Mouse (Mus musculus) heart, postnatal 0 days (tissue): Measurements from ENCODE around the gene Prr13. TPM values are rescaled to one million over a fixed set of nuclear protein-coding genes. Genes with fewer than 3 reads are reported as not detected.
A peak's percentile ranks its signal among the peaks of the same experiment; 100 is the strongest.

Source experiments
- ATAC-seq: fragments of 200-750 bp; cut with Nextera tagmentation; 2 replicates; pipeline ENCODE4 v1.8.0; 2017; ENCODE audit warnings: low read depth, moderate number of reproducible peaks, moderate library complexity; ENCODE audit not compliant: insufficient read depth
- DNase-seq: peaks from one replicate; pipeline ENCODE4 v3.0.0-alpha.2; 2016; ENCODE audit warnings: low spot score
- H3K27ac ChIP-seq: fragments of 300-500 bp; sonication (generic); 2 replicates; pipeline ENCODE4 v1.5.1; 2014; ENCODE audit warnings: low read depth, mild to moderate bottlenecking
- H3K27me3 ChIP-seq: fragments of 300-500 bp; sonication (generic); 2 replicates; pipeline ENCODE4 v1.6.1; 2014; ENCODE audit warnings: low read length, mixed read lengths; ENCODE audit not compliant: control insufficient read depth, insufficient read depth
- H3K36me3 ChIP-seq: fragments of 300-500 bp; sonication (generic); replicated peaks from 2 replicates; pipeline ENCODE4 v1.6.1; 2014; ENCODE audit warnings: low read length, mixed read lengths; ENCODE audit not compliant: control insufficient read depth, insufficient read depth
- H3K4me1 ChIP-seq: fragments of 300-500 bp; sonication (generic); 2 replicates; pipeline ENCODE4 v1.6.1; 2014; ENCODE audit warnings: antibody characterized with exemption; ENCODE audit not compliant: control insufficient read depth, insufficient read depth
- H3K4me2 ChIP-seq: fragments of 300-500 bp; sonication (generic); 2 replicates; pipeline ENCODE4 v1.6.1; 2014; ENCODE audit warnings: low read depth, mild to moderate bottlenecking, low read length, moderate library complexity
- H3K4me3 ChIP-seq: fragments of 300-500 bp; sonication (generic); 2 replicates; pipeline ENCODE4 v1.5.1; 2014; ENCODE audit warnings: low read depth, low read length
- H3K9ac ChIP-seq: fragments of 300-500 bp; sonication (generic); replicated peaks from 2 replicates; pipeline ENCODE4 v1.6.1; 2014; ENCODE audit warnings: low read depth, low read length, mixed read lengths
- H3K9me3 ChIP-seq: fragments of 300-500 bp; sonication (generic); replicated peaks from 2 replicates; pipeline ENCODE4 v1.6.1; 2016; ENCODE audit warnings: low read length; ENCODE audit not compliant: control insufficient read depth
- CTCF ChIP-seq: IDR thresholded peaks from 2 replicates; pipeline ENCODE4 v1.5.1; 2016; ENCODE audit warnings: antibody characterized with exemption, control low read depth, low read depth
- EP300 ChIP-seq: IDR thresholded peaks from 2 replicates; pipeline ENCODE4 v1.6.1; 2016; ENCODE audit warnings: antibody characterized with exemption, low read depth
- WGBS: fragments of 180-500 bp; shearing (Covaris S2); extraction: QIAGEN DNeasy Blood & Tissue Kit; methylation state at CpG from one replicate; pipeline ENCODE4 v1.1.7; 2014; 5-methylcytosine and 5-hydroxymethylcytosine counted together
- polyA plus RNA-seq: library from polyadenylated mRNA; unstranded; fragments of >200 nt; fragmentation: Nextera tagmentation; extraction: Ambion mirVana; gene quantifications from 2 replicates; pipeline ENCODE4 v1.2.1, GENCODE M21; 2015
- total RNA-seq: library from RNA; depleted of rRNA; stranded (reverse); fragments of >200 nt; gene quantifications from 2 replicates; pipeline ENCODE4 v1.2.3, GENCODE M21; 2014; ENCODE audit warnings: low replicate concordance

The Prr13 gene
- total and polyA plus RNA-seq, 2 experiments from 2014 or later: 16.8 to 73.4 TPM

DNA sequence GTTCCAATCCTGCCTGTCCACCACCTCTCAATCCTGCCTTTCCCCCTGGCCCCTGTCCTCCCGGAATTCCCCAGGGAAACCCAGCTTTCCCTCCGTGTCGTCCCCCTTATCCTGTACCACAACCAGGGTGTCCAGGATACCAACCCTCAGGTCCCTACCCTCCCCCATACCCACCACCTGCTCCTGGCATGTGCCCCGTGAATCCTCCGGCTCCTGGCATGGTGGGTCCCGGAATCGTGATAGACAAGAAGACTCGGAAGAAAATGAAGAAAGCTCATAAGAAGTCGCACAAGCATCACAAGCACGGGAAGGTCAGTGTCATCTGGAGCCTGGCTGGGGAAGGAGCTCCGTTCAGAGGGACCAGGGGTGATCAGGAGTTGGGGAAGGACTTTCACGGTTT lies 1.6 kb downstream of the Prr13 start:
- H3K9ac ChIP-seq: 0 out of 2 replicates have a peak overlapping the region, but pooled peaks have one; percentile 11
- DNase-seq (no peak), ATAC-seq (no peak)
- H3K27me3 ChIP-seq: no peaks in the 10 kb centered on the region
- H3K36me3 ChIP-seq: no peaks in the 10 kb centered on the region; the same call in 1 of the 2 replicates
- H3K4me1 ChIP-seq: peaks cover 16% of the 10 kb centered on the region; the same call in 1 of the 2 replicates
- H3K9me3 ChIP-seq: no peaks in the 10 kb centered on the region
- H3K27ac ChIP-seq: 0 out of 2 replicates have a peak overlapping the region, but pooled peaks have one; percentile 22
- H3K4me3 ChIP-seq: peak overlapping the region; percentile 57; the same call in 1 of the 2 replicates
- H3K4me2 ChIP-seq: peak overlapping the region; percentile 79
- TF ChIP-seq EP300 (no peak), CTCF (no peak)
- 71% methylated on average over 12 of the region's 12 CpGs for WGBS

DNA sequence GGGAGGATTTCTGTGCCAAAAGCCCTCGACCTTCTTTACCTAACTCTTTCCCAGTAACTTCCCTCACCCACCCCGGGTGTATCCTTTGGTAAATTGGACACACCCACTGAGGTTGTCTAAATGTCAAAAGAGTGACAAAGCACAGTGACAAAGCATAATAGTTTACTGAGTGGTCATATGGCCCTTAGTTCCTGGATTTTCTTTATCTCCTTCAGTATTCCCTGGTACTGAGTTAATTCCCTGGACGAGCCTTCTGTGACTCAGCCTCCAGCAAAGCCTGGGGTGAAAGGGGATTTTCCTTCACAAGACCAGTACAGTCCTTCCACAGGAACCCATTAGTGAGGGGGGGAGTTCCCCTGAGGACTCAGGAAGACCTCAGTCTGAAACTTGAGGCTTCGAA lies 2.1 kb downstream of the Prr13 start:
- H3K9me3 ChIP-seq: no peaks in the 10 kb centered on the region
- no peak for TF ChIP-seq CTCF
- TF ChIP-seq EP300: no peak
- no peaks in the 10 kb centered on the region; the same call in 1 of the 2 replicates for H3K36me3 ChIP-seq
- ATAC-seq (no peak), DNase-seq (peak; percentile 30)
- H3K27me3 ChIP-seq: no peaks in the 10 kb centered on the region
- 36% methylated on average over 4 of the region's 4 CpGs for WGBS
- no peak overlapping the region for H3K27ac ChIP-seq
- H3K4me1 ChIP-seq: peaks cover 16% of the 10 kb centered on the region; the same call in 1 of the 2 replicates
- H3K4me3 ChIP-seq: no peak overlapping the region
- H3K4me2 ChIP-seq: peak overlapping the region; percentile 79; the same call in 1 of the 2 replicates
- H3K9ac ChIP-seq: 0 out of 2 replicates have a peak overlapping the region, but pooled peaks have one; percentile 11

DNA sequence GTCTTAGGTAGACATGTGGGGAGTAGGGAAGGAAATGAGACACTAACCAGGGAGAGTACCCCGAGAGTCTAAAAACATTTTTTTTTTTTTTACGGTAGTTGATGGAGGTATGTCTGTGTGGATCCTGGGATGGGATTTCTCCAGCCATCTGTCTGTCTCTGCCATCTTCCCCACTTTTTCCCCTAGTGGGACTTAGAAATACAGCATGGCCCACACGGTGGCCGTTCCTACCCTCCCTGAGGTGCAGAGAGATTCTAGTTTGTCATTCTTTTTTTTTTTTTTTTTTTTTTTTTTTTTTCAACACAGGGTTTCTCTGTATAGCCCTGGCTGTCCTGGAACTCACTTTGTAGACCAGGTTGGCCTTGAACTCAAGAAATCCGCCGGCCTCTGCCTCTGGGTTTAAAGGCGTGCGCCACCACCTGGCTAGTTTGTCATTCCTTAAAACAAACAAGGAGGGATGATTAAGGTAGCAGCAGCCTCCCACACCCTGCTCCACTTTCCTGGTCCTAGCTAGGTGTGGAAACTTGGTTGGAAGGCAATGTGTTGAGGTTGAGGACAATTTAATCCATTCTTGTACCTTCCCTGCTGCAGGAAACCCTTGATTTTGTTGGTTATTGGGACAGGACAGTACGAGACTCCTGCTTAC lies 2.7 kb downstream of the Prr13 start:
- Histone ChIP-seq H3K9me3 (no peaks in the 10 kb centered on the region), H3K4me3 (no peak overlapping the region), H3K4me1 (peaks cover 16% of the 10 kb centered on the region; the same call in 1 of the 2 replicates), H3K36me3 (no peaks in the 10 kb centered on the region; the same call in 1 of the 2 replicates), H3K27me3 (no peaks in the 10 kb centered on the region), H3K27ac (no peak overlapping the region), H3K9ac (no peak overlapping the region), H3K4me2 (no peak overlapping the region)
- WGBS: 78% methylated on average over 9 of the region's 9 CpGs
- DNase-seq: no peak
- no peak for TF ChIP-seq CTCF
- TF ChIP-seq EP300: no peak
- ATAC-seq: no peak

DNA sequence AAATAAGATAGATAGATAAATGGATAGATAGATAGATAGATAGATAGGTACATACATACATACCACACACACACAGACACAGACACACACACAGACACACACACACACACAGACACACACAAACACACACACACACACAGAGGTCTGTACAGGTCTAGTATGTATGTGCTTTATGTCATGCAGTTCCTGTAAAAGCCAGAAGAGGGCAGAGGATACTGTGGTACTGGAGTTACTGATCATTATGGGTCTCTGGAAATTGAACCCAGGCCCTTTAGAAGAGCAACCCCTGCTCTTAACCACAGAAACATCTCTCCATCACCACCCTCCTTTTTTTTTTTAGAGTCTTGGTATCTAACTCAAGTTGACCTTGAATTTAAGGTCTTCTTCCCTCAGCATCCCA lies 4.8 kb downstream of the Prr13 start:
- Histone ChIP-seq H3K36me3 (no peaks in the 10 kb centered on the region; the same call in 1 of the 2 replicates), H3K27ac (no peak overlapping the region), H3K4me1 (peaks cover 16% of the 10 kb centered on the region; the same call in 1 of the 2 replicates), H3K9ac (no peak overlapping the region), H3K9me3 (no peaks in the 10 kb centered on the region), H3K27me3 (no peaks in the 10 kb centered on the region), H3K4me2 (no peak overlapping the region), H3K4me3 (no peak overlapping the region)
- TF ChIP-seq CTCF: peak; percentile 39
- no peak for TF ChIP-seq EP300
- ATAC-seq (no peak), DNase-seq (no peak)

DNA sequence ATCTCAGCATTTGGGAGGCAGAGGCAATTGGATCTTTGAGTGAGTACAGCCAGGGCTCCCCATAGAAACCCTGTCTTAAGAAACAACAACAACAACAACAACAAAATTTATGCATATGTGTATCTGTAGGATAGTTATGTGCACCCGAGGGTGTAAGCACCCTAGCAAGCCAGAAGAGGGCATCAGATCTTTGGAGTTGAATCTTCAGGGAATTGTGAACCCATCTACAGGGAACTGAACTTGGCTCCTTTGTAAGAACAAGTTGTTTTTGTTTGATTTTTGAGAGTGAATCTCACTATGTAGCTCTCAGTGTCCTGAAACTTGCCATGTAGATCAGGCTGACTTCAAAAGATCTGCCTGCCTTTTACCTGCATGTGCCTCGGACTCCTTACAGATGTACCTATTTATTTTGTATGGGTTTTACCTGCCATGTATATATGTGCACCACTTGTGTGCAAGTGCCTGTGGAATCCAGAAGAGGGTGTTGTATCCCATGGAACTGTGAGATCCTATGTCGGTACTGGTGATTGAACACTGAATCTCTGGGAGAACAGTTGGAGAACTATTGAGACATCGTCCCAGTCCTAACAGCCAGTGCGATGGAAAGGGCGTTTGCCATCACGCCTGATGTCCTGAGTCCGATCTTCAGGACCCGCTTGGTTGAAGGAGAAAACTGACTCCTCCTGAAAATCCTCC lies 10.0 kb downstream of the Prr13 start:
- WGBS: 93% methylated on average over 9 of the region's 9 CpGs
- peaks cover 14% of the 10 kb centered on the region for H3K4me1 ChIP-seq
- H3K9me3 ChIP-seq: no peaks in the 10 kb centered on the region
- peaks cover 3% of the 10 kb centered on the region; the same call in 1 of the 2 replicates for H3K36me3 ChIP-seq
- H3K27ac ChIP-seq: no peak overlapping the region
- H3K4me3 ChIP-seq: no peak overlapping the region
- DNase-seq (no peak), ATAC-seq (no peak)
- H3K9ac ChIP-seq: no peak overlapping the region
- no peaks in the 10 kb centered on the region for H3K27me3 ChIP-seq
- TF ChIP-seq CTCF (no peak), EP300 (no peak)
- H3K4me2 ChIP-seq: no peak overlapping the region
